In the genomic region with DNA sequence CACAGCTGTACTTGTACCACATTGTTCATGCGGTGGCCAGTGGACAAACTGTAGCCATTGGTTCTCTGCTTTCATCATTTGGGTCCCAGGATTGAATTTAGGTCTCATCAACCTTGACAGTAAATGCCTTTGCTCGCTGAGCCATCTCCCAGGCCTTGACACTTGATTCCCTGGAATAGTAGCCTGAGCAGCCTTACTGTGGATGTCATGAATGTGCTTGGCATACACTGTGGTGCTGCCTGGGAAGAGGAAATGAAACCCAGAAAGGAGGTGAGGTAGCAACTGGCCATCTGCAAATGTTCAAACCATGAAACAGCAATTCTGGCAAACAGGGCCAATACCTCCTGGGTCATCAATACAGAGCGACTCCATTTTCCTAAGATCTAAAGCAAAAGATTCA, we compare ENCODE assay signal across 20 mouse cellular contexts. TPM values are rescaled to one million over a fixed set of nuclear protein-coding genes. Genes with fewer than 3 reads are reported as not detected.
"Had no signal": no experiment of that assay in that cellular context is flagged by ENCODE, and none has a peak within 500 bp of the region (broad histone marks: within the 10 kb centered on the region; RNA-seq: fewer than 3 reads in every experiment).

No protein-coding gene starts in this region.

- H3K4me3 ChIP-seq: kidney, embryonic 15.5 days; left cerebral cortex, adult 2 months; liver, embryonic 13.5 days; megakaryocyte, embryonic 14.5 days; midbrain, embryonic 10.5 days; midbrain, embryonic 13.5 days; myocyte; neural tube, embryonic 13.5 days had no signal

- DNase-seq: kidney, postnatal 10 days; kidney, postnatal 36 days; layer of hippocampus, postnatal 36 days; liver, embryonic 13.5 days; lung, adult 2 months; lung, postnatal 14 days; thymus, adult 2 months; thymus, postnatal 14 days; thymus, postnatal 4 days had no signal

- H3K27ac ChIP-seq: kidney, embryonic 15.5 days; left cerebral cortex, adult 2 months; liver, embryonic 13.5 days; macrophage; midbrain, embryonic 10.5 days; midbrain, embryonic 13.5 days; neural tube, embryonic 13.5 days; stomach, postnatal 0 days had no signal

RNA-seq across cellular contexts. Expression of a gene that starts 34.0 kb away (rescaled TPM):
- total RNA-seq: monocyte, adult 5-6 weeks had no signal

RNA-seq across cellular contexts. Expression of a gene that starts 59.4 kb away (rescaled TPM):
- polyA plus RNA-seq: limb, embryonic 11.5 days had no signal
